Mouse (Mus musculus) myocyte (in vitro differentiated cells): ENCODE results near the gene Them7. TPM values are rescaled to one million over a fixed set of nuclear protein-coding genes. Genes with fewer than 3 reads are reported as not detected.

Experiments
- H3K27me3 ChIP-seq: one replicate; pipeline ENCODE4 v1.6.1; 2011; ENCODE audit not compliant: control insufficient read depth, insufficient read depth, insufficient read length
- H3K36me3 ChIP-seq: one replicate; pipeline ENCODE4 v1.6.1; 2011; ENCODE audit not compliant: control insufficient read depth, insufficient read depth
- H3K4me2 ChIP-seq: one replicate; pipeline ENCODE4 v1.6.1; 2011; ENCODE audit warnings: low read depth, control low read depth
- H3K4me3 ChIP-seq: one replicate; pipeline ENCODE4 v1.5.1; 2011; ENCODE audit warnings: mild to moderate bottlenecking, control low read depth, moderate library complexity
- H3K79me2 ChIP-seq: one replicate; pipeline ENCODE4 v1.6.1; 2011; ENCODE audit not compliant: control insufficient read depth, insufficient read depth
- H3ac ChIP-seq: one replicate; pipeline ENCODE4 v1.6.1; 2011; ENCODE audit not compliant: control insufficient read depth, insufficient read length
- CEBPB ChIP-seq: IDR thresholded peaks from 2 replicates; pipeline ENCODE4 v1.6.1; 2011; ENCODE audit warnings: mild to moderate bottlenecking, moderate library complexity; ENCODE audit not compliant: poor library complexity, insufficient read depth, severe bottlenecking
- E2F4 ChIP-seq: IDR thresholded peaks from one replicate; pipeline ENCODE4 v1.6.1; 2011; ENCODE audit warnings: mild to moderate bottlenecking, control low read depth, moderate library complexity; ENCODE audit not compliant: insufficient read depth
- MAX ChIP-seq: IDR thresholded peaks from one replicate; pipeline ENCODE4 v1.6.1; 2011; ENCODE audit warnings: low read depth, mild to moderate bottlenecking, control low read depth
- MYOD1 ChIP-seq, 3 experiments: IDR thresholded peaks; one replicate each; pipeline ENCODE4 v1.6.1; 2011; ENCODE audit warnings: control low read depth in 2 of 3, low read depth in 2 of 3, mild to moderate bottlenecking in 2 of 3, moderate library complexity in 1 of 3; ENCODE audit not compliant: insufficient read length in 2 of 3, control insufficient read depth in 1 of 3
- MYOG ChIP-seq, 3 experiments: IDR thresholded peaks; one replicate each; pipeline ENCODE4 v1.6.1; 2011; ENCODE audit warnings: control low read depth in 2 of 3, low read depth in 2 of 3, mild to moderate bottlenecking in 2 of 3; ENCODE audit not compliant: insufficient read length in 2 of 3, control insufficient read depth in 1 of 3, insufficient read depth in 1 of 3
- POLR2A ChIP-seq: IDR thresholded peaks from one replicate; pipeline ENCODE4 v1.6.1; 2011; ENCODE audit warnings: low read depth, mild to moderate bottlenecking, control low read depth, moderate library complexity; ENCODE audit not compliant: insufficient read length
- POLR2AphosphoS2 ChIP-seq: IDR thresholded peaks from one replicate; pipeline ENCODE4 v1.6.1; 2011; ENCODE audit warnings: low read depth, control low read depth; ENCODE audit not compliant: insufficient read length
- REST ChIP-seq: IDR thresholded peaks from one replicate; pipeline ENCODE4 v1.6.1; 2011; ENCODE audit warnings: mild to moderate bottlenecking, control low read depth, moderate library complexity; ENCODE audit not compliant: insufficient read depth, insufficient read length
- SRF ChIP-seq: IDR thresholded peaks from one replicate; pipeline ENCODE4 v1.6.1; 2011; ENCODE audit warnings: low read depth; ENCODE audit not compliant: control insufficient read depth, insufficient read length
- TCF12 ChIP-seq: IDR thresholded peaks from one replicate; pipeline ENCODE4 v1.6.1; 2011; ENCODE audit warnings: mild to moderate bottlenecking, control low read depth; ENCODE audit not compliant: poor library complexity, insufficient read depth, severe bottlenecking
- TCF3 ChIP-seq: IDR thresholded peaks from one replicate; pipeline ENCODE4 v1.6.1; 2011; ENCODE audit warnings: low read depth, control low read depth; ENCODE audit not compliant: insufficient read length
- USF1 ChIP-seq: IDR thresholded peaks from one replicate; pipeline ENCODE4 v1.6.1; 2011; ENCODE audit warnings: low read depth, mild to moderate bottlenecking, control low read depth, moderate library complexity
- polyA plus RNA-seq: library from polyadenylated mRNA; unstranded; fragments of >200 nt; fragmentation: generic; extraction: Trizol; gene quantifications from one replicate; pipeline ENCODE4 v1.2.1, GENCODE M21; 2012; ENCODE audit warnings: missing spikeins

The Them7 gene
- polyA plus RNA-seq, 1 experiment: not detected

- no peaks in the 10 kb centered on the region for H3K36me3 ChIP-seq
- TF ChIP-seq USF1 (no peak), POLR2AphosphoS2 (no peak), SRF (no peak), MYOG (IDR thresholded peaks at IDR 0.05; ENCODE audit: control insufficient read depth in 1 of 3, insufficient read depth in 1 of 3, insufficient read length in 2 of 3, low read depth in 2 of 3) (no peak), MAX (no peak), MYOD1 (IDR thresholded peaks at IDR 0.05; ENCODE audit: control insufficient read depth in 1 of 3, insufficient read length in 2 of 3, low read depth in 2 of 3) (no peak), CEBPB (no peak), E2F4 (no peak), TCF3 (no peak), TCF12 (no peak), REST (no peak), POLR2A (no peak)
- H3ac ChIP-seq: no peak overlapping the region
- H3K79me2 ChIP-seq: no peaks in the 10 kb centered on the region
- H3K4me3 ChIP-seq: no peak overlapping the region
- no peaks in the 10 kb centered on the region for H3K27me3 ChIP-seq
- H3K4me2 ChIP-seq: no peak overlapping the region
Measured at GRCm38 (mm10) chr2:105370698-105371097, 146.6 kb downstream of the Them7 start.

- Histone ChIP-seq H3ac (no peak overlapping the region), H3K36me3 (no peaks in the 10 kb centered on the region), H3K4me2 (no peak overlapping the region), H3K27me3 (no peaks in the 10 kb centered on the region), H3K79me2 (no peaks in the 10 kb centered on the region), H3K4me3 (no peak overlapping the region)
- TF ChIP-seq MYOD1 (IDR thresholded peaks at IDR 0.05; ENCODE audit: control insufficient read depth in 1 of 3, insufficient read length in 2 of 3, low read depth in 2 of 3) (no peak), E2F4 (no peak), REST (no peak), CEBPB (no peak), SRF (no peak), USF1 (no peak), POLR2AphosphoS2 (no peak), POLR2A (no peak), MAX (no peak), TCF3 (no peak), TCF12 (no peak), MYOG (IDR thresholded peaks at IDR 0.05; ENCODE audit: control insufficient read depth in 1 of 3, insufficient read depth in 1 of 3, insufficient read length in 2 of 3, low read depth in 2 of 3) (no peak)
Measured at GRCm38 (mm10) chr2:105372156-105372555, 148.0 kb downstream of the Them7 start.

GRCm38 (mm10) chr2:105372727-105373126, 148.6 kb downstream of the Them7 start:
- Histone ChIP-seq H3K27me3 (no peaks in the 10 kb centered on the region), H3K79me2 (no peaks in the 10 kb centered on the region), H3K36me3 (no peaks in the 10 kb centered on the region), H3K4me3 (no peak overlapping the region), H3ac (no peak overlapping the region), H3K4me2 (peak overlapping the region; percentile 52)
- no peak for TF ChIP-seq TCF3

- peak overlapping the region; percentile 52 for H3K4me2 ChIP-seq
- no peak overlapping the region for H3ac ChIP-seq
- no peaks in the 10 kb centered on the region for H3K27me3 ChIP-seq
- H3K36me3 ChIP-seq: no peaks in the 10 kb centered on the region
- H3K79me2 ChIP-seq: no peaks in the 10 kb centered on the region
- H3K4me3 ChIP-seq: no peak overlapping the region
- no peak for TF ChIP-seq USF1
Measured at GRCm38 (mm10) chr2:105373658-105374057, 149.5 kb downstream of the Them7 start.

GRCm38 (mm10) chr2:105375261-105375660, 151.1 kb downstream of the Them7 start:
- Histone ChIP-seq H3K4me2 (no peak overlapping the region), H3K27me3 (no peaks in the 10 kb centered on the region), H3ac (no peak overlapping the region), H3K4me3 (no peak overlapping the region), H3K79me2 (no peaks in the 10 kb centered on the region), H3K36me3 (no peaks in the 10 kb centered on the region)
- TF ChIP-seq MAX (no peak), USF1 (no peak), REST (no peak), POLR2AphosphoS2 (no peak), MYOG (IDR thresholded peaks at IDR 0.05; ENCODE audit: control insufficient read depth in 1 of 3, insufficient read depth in 1 of 3, insufficient read length in 2 of 3, low read depth in 2 of 3) (no peak), SRF (no peak), MYOD1 (IDR thresholded peaks at IDR 0.05; ENCODE audit: control insufficient read depth in 1 of 3, insufficient read length in 2 of 3, low read depth in 2 of 3) (no peak), TCF12 (no peak)
